Mouse (Mus musculus) MEL (cell line): ENCODE data around the gene Mcub. TPM values are rescaled to one million over a fixed set of nuclear protein-coding genes. Genes with fewer than 3 reads are reported as not detected.

ENCODE experiments used
- DNase-seq: peaks from one replicate; pipeline ENCODE4 v3.0.0; 2011; ENCODE audit warnings: low read depth, low spot score
- H3K27ac ChIP-seq: 2 replicates; pipeline ENCODE4 v1.5.1; 2012; ENCODE audit warnings: low read depth, mild to moderate bottlenecking, control low read depth, low read length, moderate library complexity; ENCODE audit not compliant: control insufficient read depth
- H3K27me3 ChIP-seq, 2 experiments: fragments of 150-350 bp in 1 of 2; sonication (generic) in 1 of 2; 2 replicates each; pipeline ENCODE4 v1.6.1; 2012; ENCODE audit warnings: low read length in 2 of 2, mild to moderate bottlenecking in 2 of 2, improper control_type of control experiment in 1 of 2, moderate library complexity in 1 of 2; ENCODE audit not compliant: insufficient read depth in 2 of 2, control insufficient read depth in 1 of 2
- H3K36me3 ChIP-seq, 2 experiments: 2 replicates each; pipeline ENCODE4 v1.6.1; 2012 to 2014; ENCODE audit warnings: low read length in 2 of 2, improper control_type of control experiment in 1 of 2, inconsistent platforms in 1 of 2, mild to moderate bottlenecking in 1 of 2; ENCODE audit not compliant: insufficient read depth in 2 of 2, control insufficient read depth in 1 of 2
- H3K4me1 ChIP-seq, 2 experiments: fragments of 150-350 bp in 1 of 2; sonication (generic) in 1 of 2; 2 replicates each; pipeline ENCODE4 v1.6.1; 2012; ENCODE audit warnings: low read length in 2 of 2, improper control_type of control experiment in 1 of 2, mild to moderate bottlenecking in 1 of 2; ENCODE audit not compliant: insufficient read depth in 2 of 2, control insufficient read depth in 1 of 2
- H3K4me3 ChIP-seq, 2 experiments: fragments of 150-350 bp in 1 of 2; sonication (generic) in 1 of 2; 2 replicates each; pipeline ENCODE4 v1.5.1; 2012; ENCODE audit warnings: low read depth in 2 of 2, low read length in 2 of 2, mild to moderate bottlenecking in 2 of 2, moderate library complexity in 2 of 2, control low read depth in 1 of 2, improper control_type of control experiment in 1 of 2; ENCODE audit not compliant: control insufficient read depth in 1 of 2, insufficient read depth in 1 of 2
- H3K79me2 ChIP-seq: 2 replicates; pipeline ENCODE4 v1.6.1; 2012; ENCODE audit warnings: mild to moderate bottlenecking, low read length, moderate library complexity; ENCODE audit not compliant: control insufficient read depth, poor library complexity, insufficient read depth
- H3K9ac ChIP-seq: 2 replicates; pipeline ENCODE4 v1.6.1; 2012; ENCODE audit warnings: low read depth, mild to moderate bottlenecking, control low read depth, low read length, moderate library complexity; ENCODE audit not compliant: control insufficient read depth, poor library complexity, severe bottlenecking
- H3K9me3 ChIP-seq: fragments of 150-350 bp; sonication (generic); replicated peaks from 2 replicates; pipeline ENCODE4 v1.6.1; 2012; ENCODE audit warnings: mild to moderate bottlenecking, low read length, improper control_type of control experiment, moderate library complexity; ENCODE audit not compliant: insufficient read depth
- BHLHE40 ChIP-seq: IDR thresholded peaks from 2 replicates; pipeline ENCODE4 v1.6.1; 2012; ENCODE audit warnings: low read depth, mild to moderate bottlenecking, inconsistent platforms, low read length, improper control_type of control experiment, borderline replicate concordance
- CTCF ChIP-seq, 3 experiments: IDR thresholded peaks in 2 of 3; conservative IDR thresholded peaks in 1 of 3; 2 replicates each; pipeline ENCODE4 v1.5.1; 2011 to 2012; ENCODE audit warnings: low read length in 3 of 3, low read depth in 2 of 3, mild to moderate bottlenecking in 2 of 3, improper control_type of control experiment in 1 of 3, inconsistent platforms in 1 of 3, mixed read lengths in 1 of 3, moderate library complexity in 1 of 3; ENCODE audit not compliant: control insufficient read depth in 1 of 3, insufficient read depth in 1 of 3, poor library complexity in 1 of 3, severe bottlenecking in 1 of 3
- EP300 ChIP-seq, 2 experiments: IDR thresholded peaks; 2 replicates each; pipeline ENCODE4 v1.6.1; 2011; ENCODE audit warnings: improper control_type of control experiment in 2 of 2, low read length in 2 of 2, low read depth in 1 of 2, mild to moderate bottlenecking in 1 of 2
- ETS1 ChIP-seq: IDR thresholded peaks from 2 replicates; pipeline ENCODE4 v1.6.1; 2012; ENCODE audit warnings: low read depth, mild to moderate bottlenecking, inconsistent platforms, low read length, improper control_type of control experiment, moderate library complexity
- GATA1 ChIP-seq: IDR thresholded peaks from 2 replicates; pipeline ENCODE4 v1.6.1; 2011; ENCODE audit warnings: low read depth, low read length, improper control_type of control experiment
- HCFC1 ChIP-seq: IDR thresholded peaks from 2 replicates; pipeline ENCODE4 v1.6.1; 2012; ENCODE audit warnings: low read depth, mild to moderate bottlenecking, inconsistent platforms, low read length, improper control_type of control experiment, moderate library complexity
- KAT2A ChIP-seq: conservative IDR thresholded peaks from 2 replicates; pipeline ENCODE4 v1.6.1; 2012; ENCODE audit warnings: low read depth, low read length, improper control_type of control experiment, inconsistent platforms
- MAFK ChIP-seq: IDR thresholded peaks from 2 replicates; pipeline ENCODE4 v1.6.1; 2011; ENCODE audit warnings: low read depth, mild to moderate bottlenecking, low read length, improper control_type of control experiment, borderline replicate concordance
- MEF2A ChIP-seq: IDR thresholded peaks from 2 replicates; pipeline ENCODE4 v1.6.1; 2014; ENCODE audit warnings: low read depth, mild to moderate bottlenecking, inconsistent platforms, low read length, improper control_type of control experiment; ENCODE audit not compliant: poor library complexity, insufficient replicate concordance, severe bottlenecking; ENCODE audit errors: extremely low read depth
- MXI1 ChIP-seq: IDR thresholded peaks from 2 replicates; pipeline ENCODE4 v1.6.1; 2011; ENCODE audit warnings: mild to moderate bottlenecking, low read depth, low read length, improper control_type of control experiment
- NELFE ChIP-seq: IDR thresholded peaks from 2 replicates; pipeline ENCODE4 v1.6.1; 2011; ENCODE audit warnings: low read depth, low read length, improper control_type of control experiment
- POLR2AphosphoS5 ChIP-seq: IDR thresholded peaks from 2 replicates; pipeline ENCODE4 v1.6.1; 2012; ENCODE audit warnings: low read depth, borderline replicate concordance, mild to moderate bottlenecking, inconsistent platforms, low read length, moderate library complexity, mixed read lengths
- RCOR1 ChIP-seq: IDR thresholded peaks from 2 replicates; pipeline ENCODE4 v1.6.1; 2012; ENCODE audit warnings: low read depth, mild to moderate bottlenecking, inconsistent platforms, low read length, improper control_type of control experiment
- SIN3A ChIP-seq: IDR thresholded peaks from 2 replicates; pipeline ENCODE4 v1.6.1; 2012; ENCODE audit warnings: low read length, improper control_type of control experiment, inconsistent platforms
- SMC3 ChIP-seq: IDR thresholded peaks from 2 replicates; pipeline ENCODE4 v1.6.1; 2011; ENCODE audit warnings: low read depth, low read length, improper control_type of control experiment
- TAL1 ChIP-seq: IDR thresholded peaks from 2 replicates; pipeline ENCODE4 v1.6.1; 2012; ENCODE audit warnings: mild to moderate bottlenecking, inconsistent platforms, low read length, moderate library complexity, mixed read lengths
- TCF12 ChIP-seq: IDR thresholded peaks from 2 replicates; pipeline ENCODE4 v1.6.1; 2014; ENCODE audit warnings: low read depth, mild to moderate bottlenecking, inconsistent platforms, low read length, improper control_type of control experiment, moderate library complexity
- UBTF ChIP-seq: IDR thresholded peaks from 2 replicates; pipeline ENCODE4 v1.6.1; 2012; ENCODE audit warnings: low read depth, mild to moderate bottlenecking, inconsistent platforms, low read length, improper control_type of control experiment, moderate library complexity, borderline replicate concordance; ENCODE audit not compliant: insufficient read depth
- USF2 ChIP-seq, 2 experiments: IDR thresholded peaks; 2 replicates each; pipeline ENCODE4 v1.6.1; 2011 to 2012; ENCODE audit warnings: improper control_type of control experiment in 2 of 2, low read length in 2 of 2, borderline replicate concordance in 1 of 2, inconsistent platforms in 1 of 2, low read depth in 1 of 2, mild to moderate bottlenecking in 1 of 2; ENCODE audit not compliant: insufficient read depth in 1 of 2
- ZC3H11A ChIP-seq: IDR thresholded peaks from 2 replicates; pipeline ENCODE4 v1.6.1; 2012; ENCODE audit warnings: low read depth, mild to moderate bottlenecking, inconsistent platforms, low read length, improper control_type of control experiment
- ZMIZ1 ChIP-seq: IDR thresholded peaks from 2 replicates; pipeline ENCODE4 v1.6.1; 2012; ENCODE audit warnings: low read depth, mild to moderate bottlenecking, inconsistent platforms, low read length, improper control_type of control experiment, moderate library complexity
- ZNF384 ChIP-seq: IDR thresholded peaks from 2 replicates; pipeline ENCODE4 v1.6.1; 2012; ENCODE audit warnings: low read depth, mild to moderate bottlenecking, inconsistent platforms, low read length, improper control_type of control experiment
- polyA plus RNA-seq, 2 experiments: library from polyadenylated mRNA; stranded (reverse) in 1 of 2; unstranded in 1 of 2; fragments of >175 nt in 1 of 2; fragments of >200 nt in 1 of 2; gene quantifications; 2 replicates each; pipeline versions ENCODE4 v1.2.1 to v1.2.4; 2012; ENCODE audit warnings: low replicate concordance in 2 of 2, low read depth in 1 of 2; ENCODE audit not compliant: insufficient read length in 2 of 2, insufficient read depth in 1 of 2, missing spikeins in 1 of 2
- total RNA-seq: library from RNA; depleted of rRNA; stranded (reverse); fragments of 300-350 nt; gene quantifications from 2 replicates; pipeline ENCODE4 v1.2.3, GENCODE M21; 2012

The Mcub gene
- total and polyA plus RNA-seq, 3 experiments, result not detected

DNA sequence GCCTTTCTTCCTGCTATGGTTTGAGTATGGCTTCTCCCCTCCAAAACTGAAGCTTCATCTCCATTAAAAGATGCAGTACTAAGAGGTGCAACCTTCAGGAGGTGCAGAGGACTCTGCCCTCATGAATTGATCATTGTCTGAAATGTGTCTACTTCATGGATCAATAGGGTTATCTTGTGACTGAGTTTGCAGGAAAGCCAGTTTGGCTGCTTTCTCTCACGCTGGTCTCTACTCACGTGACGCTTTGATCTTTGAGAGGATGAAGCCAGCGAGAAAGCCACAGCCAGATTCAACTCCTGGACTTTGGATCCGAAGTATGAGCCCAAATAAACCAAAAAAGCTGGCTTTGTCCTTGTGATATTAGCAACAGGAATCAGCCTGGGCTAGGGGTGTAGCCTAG is 83.6 kb downstream of the Mcub start:
- H3K9me3 ChIP-seq, result no peaks in the 10 kb centered on the region
- DNase-seq, result no peak

GRCm38 (mm10) chr3:129885577-129885976 is 84.4 kb downstream of the Mcub start:
- H3K4me3 ChIP-seq, result no peak overlapping the region
- peaks cover 20% of the 10 kb centered on the region for H3K79me2 ChIP-seq
- TF ChIP-seq TCF12 (no peak), MAFK (no peak), KAT2A (no peak), SMC3 (no peak), USF2 (IDR thresholded peaks at IDR 0.05; ENCODE audit: borderline replicate concordance in 1 of 2, insufficient read depth in 1 of 2, low read depth in 1 of 2, low read length in 2 of 2) (no peak), EP300 (IDR thresholded peaks at IDR 0.05; ENCODE audit: low read depth in 1 of 2, low read length in 2 of 2) (no peak), ZC3H11A (no peak), SIN3A (peak; percentile 31; the same call in 1 of the 2 replicates), RCOR1 (no peak), UBTF (no peak), ZNF384 (peak; percentile 77), CTCF (IDR thresholded peaks at IDR 0.05 in 2 of 3, conservative IDR thresholded peaks at IDR 0.05 in 1 of 3; ENCODE audit: control insufficient read depth in 1 of 3, insufficient read depth in 1 of 3, low read depth in 2 of 3, low read length in 3 of 3, poor library complexity in 1 of 3, severe bottlenecking in 1 of 3) (no peak), MXI1 (no peak), ETS1 (peak; percentile 63; the same call in 1 of the 2 replicates), BHLHE40 (no peak), ZMIZ1 (no peak), POLR2AphosphoS5 (no peak), NELFE (no peak), MEF2A (no peak), GATA1 (0 out of 2 replicates have a peak, but pooled peaks have one; percentile 31), HCFC1 (no peak), TAL1 (no peak)
- no peak overlapping the region for H3K9ac ChIP-seq
- no peak for DNase-seq
- peaks cover 12 to 21% of the 10 kb centered on the region in 2 experiments for H3K36me3 ChIP-seq
- H3K27me3 ChIP-seq, result no peaks in the 10 kb centered on the region
- peaks cover 6 to 16% of the 10 kb centered on the region in 2 experiments for H3K4me1 ChIP-seq
- H3K27ac ChIP-seq, result no peak overlapping the region
- H3K9me3 ChIP-seq, result no peaks in the 10 kb centered on the region

More for the DNA sequence above, 83.6 kb downstream of the Mcub start:
- Histone ChIP-seq H3K9ac (no peak overlapping the region), H3K4me1 (peaks cover 1 to 10% of the 10 kb centered on the region in 2 experiments), H3K27ac (no peak overlapping the region), H3K36me3 (peaks cover 8 to 23% of the 10 kb centered on the region in 2 experiments), H3K4me3 (no peak overlapping the region), H3K27me3 (no peaks in the 10 kb centered on the region), H3K79me2 (peaks cover 15% of the 10 kb centered on the region)
- TF ChIP-seq GATA1, result no peak
- no peak for TF ChIP-seq NELFE
